ENCODE assay signal across 8 mouse cellular contexts in the genomic region with DNA sequence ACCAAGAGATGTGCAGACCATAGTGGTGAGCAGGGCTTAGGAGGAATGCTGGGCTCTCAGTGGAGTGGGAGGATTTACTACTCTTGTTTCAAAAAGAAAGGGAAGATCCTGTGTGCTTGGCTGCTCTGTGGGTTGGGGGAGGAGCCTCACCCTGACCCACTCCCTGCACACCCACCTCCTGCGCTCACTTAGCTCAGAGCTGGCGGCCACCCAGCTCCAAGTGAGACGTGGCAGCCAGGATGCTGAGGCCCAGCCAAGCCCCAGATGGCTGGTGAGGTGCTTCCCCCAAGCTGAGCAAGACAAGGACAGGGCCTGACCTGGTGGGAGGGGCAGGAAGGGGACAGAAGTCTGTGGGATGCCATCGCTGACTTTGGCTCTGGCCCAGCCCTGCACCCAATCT. TPM values are rescaled to one million over a fixed set of nuclear protein-coding genes. Genes with fewer than 3 reads are reported as not detected.
A peak's percentile ranks its signal among the peaks of the same experiment; 100 is the strongest.
DNase-seq lines count a peak whose midpoint lies in the region; ATAC-seq and TF ChIP-seq lines count a peak whose summit lies in the region.
"Had no signal": no experiment of that assay in that cellular context is flagged by ENCODE, and none has a peak within 500 bp of the region (broad histone marks: within the 10 kb centered on the region; RNA-seq: fewer than 3 reads in every experiment).

No protein-coding gene starts in this region.

- 36% methylated on average over 4 of the region's 4 CpGs for WGBS in midbrain, postnatal 0 days

- H3K9ac ChIP-seq in midbrain, postnatal 0 days (replicated peaks; ENCODE audit: low read length, poor library complexity, severe bottlenecking) = no peak overlapping the region

- no peaks in the 10 kb centered on the region for H3K4me1 ChIP-seq in midbrain, postnatal 0 days (ENCODE audit: insufficient read depth, low read length)
- H3K4me1 ChIP-seq: megakaryocyte, embryonic 14.5 days had no signal

- no peaks in the 10 kb centered on the region for H3K36me3 ChIP-seq in midbrain, postnatal 0 days (ENCODE audit: insufficient read depth, low read length)

- H3K4me3 ChIP-seq in midbrain, postnatal 0 days (ENCODE audit: low read depth, low read length) = no peak overlapping the region
- H3K4me3 ChIP-seq: megakaryocyte, embryonic 14.5 days had no signal

- intact Hi-C loops in left cerebral cortex, postnatal 14 days (cut with DNase I) = no loop called here

- no peak for TF ChIP-seq CTCF in midbrain, postnatal 0 days (IDR thresholded peaks at IDR 0.05)

- peak; percentile 95 for ATAC-seq in hematopoietic stem cell, adult 5-6 weeks (replicated peaks in 1 of 2; ENCODE audit: insufficient read depth in 1 of 2, low FRiP score in 2 of 2, low TSS enrichment in 1 of 2, low read depth in 1 of 2, poor library complexity in 2 of 2, severe bottlenecking in 2 of 2)
- ATAC-seq in midbrain, postnatal 0 days (ENCODE audit: low FRiP score) = no peak

- no peaks in the 10 kb centered on the region for H3K9me3 ChIP-seq in midbrain, postnatal 0 days (ENCODE audit: low read length)

- H3K4me2 ChIP-seq in midbrain, postnatal 0 days (ENCODE audit: low read depth, low read length, poor library complexity, severe bottlenecking) = no peak overlapping the region

- H3K27ac ChIP-seq in midbrain, postnatal 0 days (ENCODE audit: low read depth, low read length) = no peak overlapping the region

- DNase-seq in NIH3T3 (ENCODE audit: low read depth) = peak; percentile 95
- peak; percentile 78 for DNase-seq in adrenal gland, postnatal 14 days
- peak; percentile 32 to 47 for DNase-seq in frontal cortex, postnatal 10 days (ENCODE audit: low spot score in 2 of 2)
- peak; percentile 54 to 70 for DNase-seq in left cerebral cortex, postnatal 14 days (ENCODE audit: low spot score in 2 of 2)
- DNase-seq in midbrain, postnatal 0 days (ENCODE audit: low spot score) = peak; percentile 38
- DNase-seq in thymus, postnatal 25 days = peak; percentile 13

- H3K27me3 ChIP-seq in midbrain, postnatal 0 days (ENCODE audit: insufficient read depth, low read length) = no peaks in the 10 kb centered on the region

RNA-seq across cellular contexts. Expression of a gene that starts 30.4 kb away (rescaled TPM):
- 14.2 and 14.4 TPM in 2 replicates for total RNA-seq in adrenal gland, postnatal 14 days (2021)
- 0.20 TPM in 1 of 2 replicates, not detected in the other for total RNA-seq in hematopoietic stem cell, adult 5-6 weeks (2017)
- 10 to 100 TPM; 12.3 to 13.2 TPM for total RNA-seq in left cerebral cortex, postnatal 14 days (2021)
- 12.7 and 17.9 TPM in 2 replicates for total RNA-seq in midbrain, postnatal 0 days (2014; rRNA removed)
- polyA plus RNA-seq in midbrain, postnatal 0 days (2015; fragmentation: Nextera tagmentation; extraction: Ambion mirVana) = 4.5 and 4.9 TPM in 2 replicates

Comparison
In these comparisons a context has a peak if more than half of its experiments do, and no peak if none do; other contexts are left out.
1. DNase-seq: peak in every context shown above with its lines; median percentile 95 in NIH3T3; 78 in adrenal gland, postnatal 14 days; 62 in left cerebral cortex, postnatal 14 days; 40 in frontal cortex, postnatal 10 days; 38 in midbrain, postnatal 0 days; 13 in thymus, postnatal 25 days.
2. RNA of a gene that starts 30.4 kb away (total RNA-seq): 14.2 to 14.4 TPM in adrenal gland, postnatal 14 days, 12.3 to 13.2 TPM in left cerebral cortex, postnatal 14 days and 12.7 to 17.9 TPM in midbrain, postnatal 0 days; 0.20 TPM in hematopoietic stem cell, adult 5-6 weeks; every median in the first group is over 10 times any median in the second.